Mouse (Mus musculus) stomach, adult 2 months (tissue): Measurements from ENCODE around the gene Gm11639. TPM values are rescaled to one million over a fixed set of nuclear protein-coding genes. Genes with fewer than 3 reads are reported as not detected.

Source experiments
- polyA plus RNA-seq: library from polyadenylated mRNA; depleted of rRNA; stranded (reverse); fragments of >200 nt; gene quantifications from 2 replicates; pipeline ENCODE4 v1.2.3, GENCODE M21; 2012; rRNA removed

Gm11639 gene
- polyA plus RNA-seq: not detected in 2 replicates

DNA sequence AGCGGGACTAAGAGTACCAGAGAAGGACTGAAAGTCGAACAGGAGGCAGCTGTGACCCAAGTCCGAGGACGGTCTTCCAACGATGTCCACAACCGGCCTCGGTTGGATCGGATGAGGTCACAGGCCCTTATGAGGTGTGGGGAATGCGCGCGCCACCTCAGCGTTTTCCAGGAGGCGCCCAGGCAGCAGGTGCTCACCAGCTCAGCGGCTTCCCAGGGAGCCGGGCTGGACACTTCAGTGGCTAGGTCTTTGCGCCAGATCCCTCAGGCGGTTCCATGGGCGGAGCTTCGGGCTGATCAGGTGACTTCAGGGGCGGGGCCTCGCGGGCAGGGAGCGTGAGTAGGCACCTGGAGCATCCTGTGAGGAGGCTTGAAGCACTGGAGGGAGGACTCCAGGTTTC is at the start of gene Gm11639:
TSS of gene Gm11639 (plus strand) at position 160 of the 400 bp plus-strand sequence.

DNA sequence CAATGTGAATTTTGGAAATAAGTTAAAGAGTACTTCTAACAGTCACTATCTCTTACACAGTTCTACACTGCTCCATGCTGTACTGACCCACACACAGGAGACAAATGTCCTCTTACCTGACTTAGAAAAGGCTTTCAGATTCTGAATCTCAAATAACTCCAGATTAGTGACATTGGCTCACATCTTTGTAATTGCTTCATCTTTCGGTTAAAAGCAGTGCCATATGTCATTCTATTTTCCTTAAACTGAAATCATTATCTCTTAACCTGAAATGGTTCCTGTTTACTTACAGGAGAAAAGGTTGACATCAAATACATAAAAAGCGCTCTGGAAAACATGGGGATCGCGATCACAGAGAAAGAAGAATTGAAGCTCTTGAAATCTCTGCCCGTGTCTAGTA is 377.8 kb downstream of the Gm11639 start, which contains the start of gene Efcab3:
TSS of gene Efcab3 (plus strand) at position 301 of the 400 bp plus-strand sequence.

DNA sequence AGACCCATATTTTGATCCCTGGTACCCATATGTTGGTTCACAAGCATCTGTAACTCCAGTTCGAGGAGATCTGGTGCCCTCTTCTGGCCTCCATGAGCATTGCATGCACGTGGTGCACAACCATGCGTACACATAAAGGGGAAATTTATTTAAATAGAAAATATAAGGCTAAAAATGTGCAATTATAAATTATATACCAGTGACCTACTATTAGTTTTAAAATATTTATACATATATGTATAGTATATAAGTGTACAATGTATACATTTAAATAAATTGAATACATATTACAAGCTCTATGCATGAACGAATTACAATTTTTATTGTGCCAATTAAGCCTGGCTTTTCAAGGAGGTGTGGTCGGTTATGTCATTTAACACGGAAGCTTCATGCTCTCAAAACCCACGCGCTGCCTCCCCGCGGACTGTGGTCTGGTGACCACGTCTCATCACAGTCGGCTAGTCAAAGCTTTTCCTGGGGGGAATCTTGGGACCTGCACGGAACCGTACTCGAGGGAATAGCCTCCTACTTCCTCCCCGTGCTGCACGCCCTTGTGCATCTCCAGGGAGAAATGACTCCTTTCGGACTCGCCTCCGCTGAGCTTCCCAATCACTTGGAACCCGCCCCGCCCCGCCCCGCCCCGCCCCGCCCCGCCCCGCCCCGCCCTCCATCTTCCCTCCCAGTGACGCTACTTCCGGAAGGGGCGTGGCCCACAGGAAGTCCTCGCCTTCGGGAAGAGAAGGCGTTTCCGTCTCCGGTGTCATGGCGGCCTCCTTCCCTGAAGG is 440.4 kb downstream of the Gm11639 start, which contains the start of gene Mettl2:
TSS of gene Mettl2 (plus strand) at position 691 of the 785 bp plus-strand sequence.

DNA sequence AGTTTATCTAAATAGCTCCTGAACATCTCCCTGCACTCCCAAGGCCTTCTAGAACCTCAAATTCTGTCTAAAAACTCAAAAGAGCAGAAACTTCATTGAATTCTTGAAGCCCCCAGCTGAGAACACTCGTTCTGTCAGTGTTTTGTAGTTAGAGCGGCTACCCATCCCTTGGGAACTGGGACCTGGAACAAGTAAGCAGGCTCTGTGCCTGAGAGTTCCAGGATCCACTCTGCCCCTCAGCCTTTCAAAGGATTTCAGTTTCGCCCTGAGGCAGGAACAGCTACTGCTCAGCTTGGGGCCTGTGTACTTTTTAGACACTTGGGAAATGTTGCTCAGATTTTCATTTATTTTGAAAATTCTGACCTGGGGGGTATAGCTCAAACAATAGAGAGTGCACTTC is 461.1 kb downstream of the Gm11639 start, which contains the start of gene Gm10842:
TSS of gene Gm10842 (plus strand) at position 301 of the 400 bp plus-strand sequence.

Other genes with a start within 250 kb of the Gm11639 start
- gene Kansl1, start 216.8 kb upstream of the Gm11639 start, polyA plus RNA-seq: 30.0 and 33.7 TPM in 2 replicates
- 0.45 and 0.79 TPM in 2 replicates for gene Cdc27, start 135.1 kb upstream of the Gm11639 start, polyA plus RNA-seq
- 0.82 and 1.1 TPM in 2 replicates for gene Myl4, start 135.0 kb upstream of the Gm11639 start, polyA plus RNA-seq
- gene Itgb3, start 77.7 kb upstream of the Gm11639 start, polyA plus RNA-seq: 3.4 and 4.5 TPM in 2 replicates